Mouse (Mus musculus) yolk sac, embryonic 10.5 days (tissue): ENCODE measurements at regions not wholly inside any gene's neighbourhood (a gene's known extent, or its start where the extent isn't known, plus 50 kb on each side); places are given as distances from the start of the nearest gene placed in this dataset.
A peak's percentile ranks its signal among the peaks of the same experiment; 100 is the strongest.

Experiments used
- DNase-seq: peaks from one replicate; pipeline ENCODE4 v3.0.0-alpha.2; 2017; ENCODE audit warnings: low spot score

- DNase-seq: no peak
These were observed 961.4 kb downstream of the Mat2b start for GRCm38 (mm10) chr11:39733434-39734076.

- no peak for DNase-seq
These were observed 971.4 kb downstream of the Mat2b start for GRCm38 (mm10) chr11:39723621-39724020.

DNA sequence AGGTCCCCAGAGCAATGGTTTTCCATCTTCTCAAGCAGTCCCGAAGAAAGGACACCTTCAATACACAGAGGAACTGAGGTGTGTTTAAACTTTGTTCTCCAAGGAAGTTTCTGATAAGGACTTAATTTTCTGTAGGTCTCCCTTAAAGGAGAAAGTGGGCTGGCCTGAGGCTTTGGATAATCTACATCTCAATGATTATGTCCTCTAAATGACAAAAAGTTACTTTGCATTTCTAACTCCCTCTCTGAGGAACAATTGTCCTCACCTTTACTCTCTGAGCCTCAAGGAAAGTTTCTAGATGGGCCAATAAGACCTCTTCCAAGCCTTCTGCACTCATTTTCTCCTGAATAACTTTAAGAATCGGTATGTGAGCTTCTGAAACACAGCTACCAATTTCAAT lies 1016.5 kb downstream of the Mat2b start:
- DNase-seq: no peak

DNA sequence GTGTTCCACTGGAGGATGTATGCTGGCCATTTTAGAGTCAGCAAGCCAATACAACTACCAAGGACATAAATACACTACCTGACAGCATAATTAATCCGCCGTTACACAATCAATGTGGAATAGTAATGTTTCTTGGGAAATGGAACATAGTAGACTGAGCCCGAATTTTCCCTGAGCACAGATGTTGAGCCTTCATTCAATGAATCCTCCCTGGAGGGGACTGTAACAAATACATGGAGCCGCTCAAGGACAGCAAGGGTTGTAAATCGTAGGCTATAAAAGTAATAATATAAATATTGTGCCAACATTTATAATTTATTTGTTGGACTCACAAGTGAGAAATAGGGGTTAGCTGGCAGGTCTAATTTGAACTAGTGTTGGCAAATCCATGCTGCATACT lies 1041.4 kb downstream of the Mat2b start:
- no peak for DNase-seq

DNA sequence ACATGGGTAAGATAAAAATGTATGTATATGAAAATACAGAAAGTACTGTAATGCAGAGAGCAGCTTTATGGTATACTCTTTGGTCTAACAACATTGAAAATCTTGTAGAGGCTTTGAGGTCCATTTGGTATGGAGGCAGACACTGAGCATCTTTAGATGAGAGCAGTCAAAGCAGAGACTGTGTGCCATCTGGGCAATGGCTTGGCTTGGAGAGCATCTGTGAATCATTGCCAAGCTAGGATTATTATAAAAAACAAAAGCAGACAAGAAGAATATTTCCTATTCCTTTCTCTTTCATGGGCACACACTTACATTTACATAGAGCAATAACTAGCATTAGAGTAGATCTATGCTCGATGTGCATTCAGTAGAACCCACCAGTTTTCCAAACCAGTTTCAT lies 1075.6 kb downstream of the Mat2b start:
- DNase-seq: no peak

GRCm38 (mm10) chr11:39615843-39616242 lies 1079.2 kb downstream of the Mat2b start:
- no peak for DNase-seq

- no peak for DNase-seq
These were observed 1098.5 kb downstream of the Mat2b start for GRCm38 (mm10) chr11:39596479-39596878.

DNA sequence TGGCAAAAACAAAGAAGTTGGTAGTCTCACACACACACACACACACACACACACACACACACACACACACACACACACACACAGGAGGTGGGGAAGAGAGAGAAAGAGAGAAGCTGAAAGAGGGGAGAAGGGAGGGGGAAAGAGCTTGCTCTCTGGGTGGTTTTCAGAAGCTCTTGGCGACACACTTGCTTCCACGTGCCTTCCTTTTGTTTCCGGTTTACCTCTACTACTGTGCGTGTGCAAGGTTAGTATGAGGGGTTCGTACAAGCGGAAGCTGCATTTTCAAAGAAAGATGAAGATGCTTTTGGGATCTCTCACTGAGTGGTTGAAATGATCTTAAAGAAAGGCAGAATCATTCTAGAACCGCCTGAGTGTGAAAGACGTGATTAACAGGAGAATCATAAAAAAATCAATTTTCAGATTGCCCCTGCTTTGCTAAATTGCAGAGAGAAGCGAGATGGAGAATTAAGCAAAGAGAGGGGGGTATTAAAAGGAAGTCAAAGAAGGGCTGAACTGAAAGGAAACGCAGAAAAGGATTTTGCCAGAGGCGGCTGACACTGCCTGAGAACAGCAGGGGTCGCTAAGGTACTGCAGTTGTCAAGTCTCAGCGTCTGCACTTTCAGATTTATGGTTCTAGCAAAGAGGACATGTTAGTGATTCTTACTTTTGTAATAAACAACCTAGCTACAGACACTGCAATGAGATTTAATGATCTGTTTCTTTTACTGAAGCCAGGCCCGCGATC lies 1106.2 kb downstream of the Mat2b start:
- DNase-seq: peak; percentile 25

- DNase-seq: no peak
These were observed 1136.7 kb downstream of the Mat2b start for GRCm38 (mm10) chr11:39558287-39558686.

DNA sequence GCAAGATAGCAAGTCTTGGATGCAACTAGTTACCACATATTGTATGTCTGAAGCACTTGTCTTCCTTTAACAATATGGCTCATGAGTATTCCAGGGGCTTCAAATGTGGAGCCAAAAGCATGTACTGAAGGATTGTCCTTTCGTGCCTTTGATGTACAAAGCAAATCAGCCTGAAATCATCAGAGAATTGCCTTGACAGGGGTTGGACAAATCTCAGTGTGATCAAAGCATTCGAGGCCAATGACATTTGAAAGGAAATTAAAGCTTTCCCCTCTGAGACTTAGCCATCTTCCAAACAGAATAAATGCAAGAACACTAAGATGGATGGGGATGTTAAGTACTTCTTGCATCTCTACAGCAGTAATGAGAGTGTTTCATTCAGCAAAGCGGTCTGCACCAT lies 1144.9 kb downstream of the Mat2b start:
- DNase-seq: no peak

- no peak for DNase-seq
These were observed 1169.9 kb downstream of the Mat2b start for GRCm38 (mm10) chr11:39524866-39525649.

GRCm38 (mm10) chr11:39495253-39495652 lies 1199.8 kb downstream of the Mat2b start:
- no peak for DNase-seq

- DNase-seq: no peak
These were observed 1217.9 kb downstream of the Mat2b start for GRCm38 (mm10) chr11:39477136-39477535.

DNA sequence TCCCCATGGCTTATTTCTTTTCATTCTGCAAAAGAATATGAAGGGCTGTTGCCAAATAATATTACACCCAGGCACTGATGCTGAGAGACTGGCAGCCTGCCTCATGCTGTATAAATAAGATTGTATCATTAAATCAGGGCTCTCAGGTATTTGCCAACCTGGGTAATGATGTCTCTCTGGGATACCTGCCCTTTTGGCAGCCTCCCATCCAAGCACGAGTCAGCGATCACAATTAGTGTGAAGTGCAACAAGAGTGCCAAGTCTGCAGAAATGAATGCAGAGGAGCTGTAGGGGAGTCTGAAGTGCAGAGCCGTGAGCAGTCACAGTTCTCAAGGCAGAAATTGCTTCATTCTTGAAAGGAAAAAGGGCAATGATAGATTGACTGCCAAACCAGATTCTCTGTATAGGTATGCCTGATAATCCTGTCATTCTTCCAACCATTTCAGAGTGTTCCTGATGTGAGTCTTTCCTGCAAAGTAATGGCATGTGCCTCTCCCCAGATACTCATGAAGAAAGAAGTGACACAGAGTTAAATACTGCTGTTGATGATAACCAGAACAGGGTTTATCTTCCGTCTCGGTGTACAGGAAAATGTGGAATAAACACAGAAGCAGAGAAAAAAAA lies 1241.6 kb downstream of the Mat2b start:
- no peak for DNase-seq

DNA sequence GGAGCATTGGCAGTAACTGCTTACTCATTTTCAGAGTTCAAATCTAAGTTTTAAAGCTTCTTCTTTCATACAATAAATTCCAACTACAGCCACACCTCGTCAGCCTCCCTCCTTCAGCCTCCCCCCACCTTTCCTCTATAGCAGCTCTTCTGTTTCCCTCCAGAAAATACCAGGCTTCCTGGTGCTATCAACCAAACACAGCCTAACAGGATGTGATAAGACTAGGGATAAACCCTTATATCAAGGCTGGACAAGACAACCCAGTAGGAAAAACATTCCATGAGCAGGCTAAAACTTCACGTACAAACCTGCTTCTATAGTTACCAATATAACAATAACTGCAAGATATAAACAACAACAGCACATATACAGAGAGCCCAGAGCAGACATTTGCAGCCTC lies 1248.6 kb downstream of the Mat2b start:
- DNase-seq: no peak

DNA sequence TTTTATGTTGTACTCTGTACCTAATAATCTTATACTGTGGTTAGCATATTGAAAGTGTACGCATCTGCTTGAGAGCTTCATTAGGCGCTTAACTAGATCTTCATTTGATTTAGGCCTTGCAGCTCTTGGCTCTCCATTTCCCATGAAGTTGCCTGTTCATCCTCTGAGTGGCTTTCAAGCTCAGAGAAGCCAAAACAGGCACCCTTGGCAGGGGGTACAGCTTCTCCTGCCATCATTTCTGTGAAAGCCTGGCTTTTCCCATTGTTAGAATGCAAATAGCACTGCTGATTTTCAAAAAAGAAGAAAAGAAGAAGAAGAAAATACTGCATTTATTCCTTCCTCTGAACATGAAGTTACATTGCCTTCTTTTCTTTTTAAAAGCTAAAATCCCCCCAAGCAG lies 1283.3 kb downstream of the Mat2b start:
- no peak for DNase-seq

GRCm38 (mm10) chr11:39411182-39411581 lies 1283.8 kb downstream of the Mat2b start:
- no peak for DNase-seq

GRCm38 (mm10) chr11:39364827-39365226 lies 1330.2 kb downstream of the Mat2b start:
- no peak for DNase-seq

DNA sequence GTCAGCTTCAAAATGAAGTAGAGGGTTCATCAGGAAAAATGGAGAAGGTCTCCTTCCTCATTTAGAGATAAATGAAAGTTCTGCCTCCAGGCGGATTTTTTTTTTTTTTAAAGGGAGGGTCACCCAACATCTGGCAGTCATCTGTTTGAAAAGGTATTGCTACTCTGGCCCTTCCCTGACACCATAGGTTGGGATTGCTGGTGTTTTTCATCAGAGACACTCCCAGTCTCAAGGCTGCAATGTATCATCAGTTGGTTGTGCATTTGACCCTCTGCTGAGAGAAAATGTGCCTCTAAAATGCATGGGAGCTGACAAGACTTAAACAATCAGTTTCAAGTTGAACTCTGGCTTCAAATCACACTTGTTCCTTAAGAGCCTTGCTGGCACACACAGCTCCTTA lies 1344.4 kb downstream of the Mat2b start:
- no peak for DNase-seq
